Mouse (Mus musculus) yolk sac, embryonic 10.5 days (tissue): ENCODE data around the gene Ptcra.
"Not testable (repeated sequence)": the region's sequence is repeated elsewhere in the genome, so short reads cannot be mapped to it uniquely, and the experiment has no call there.

Experiments used
- DNase-seq: peaks from one replicate; pipeline ENCODE4 v3.0.0-alpha.2; 2017; ENCODE audit warnings: low spot score

Gene Ptcra

GRCm38 (mm10) chr17:46763544-46763943 is at the start of gene Ptcra:
Gene Ptcra, minus strand, starts transcription at chr17:46763712.
- DNase-seq, result no peak

GRCm38 (mm10) chr17:46812442-46812841 is 48.9 kb upstream of the Ptcra start:
- no peak for DNase-seq

- no peak for DNase-seq
Observed at GRCm38 (mm10) chr17:46810672-46811071, 47.2 kb upstream of the Ptcra start.

GRCm38 (mm10) chr17:46809131-46809830 is 45.8 kb upstream of the Ptcra start:
- DNase-seq, result no peak

- DNase-seq, result no peak
Observed at GRCm38 (mm10) chr17:46808376-46808775, 44.9 kb upstream of the Ptcra start.

GRCm38 (mm10) chr17:46801761-46802160 is 38.2 kb upstream of the Ptcra start:
- DNase-seq, result no peak

- no peak for DNase-seq
Observed at GRCm38 (mm10) chr17:46799680-46800079, 36.2 kb upstream of the Ptcra start.

- DNase-seq, result no peak
Observed at GRCm38 (mm10) chr17:46797386-46797785, 33.9 kb upstream of the Ptcra start.

- no peak for DNase-seq
Observed at GRCm38 (mm10) chr17:46796743-46797142, 33.2 kb upstream of the Ptcra start.

GRCm38 (mm10) chr17:46792963-46793362 is 29.5 kb upstream of the Ptcra start:
- no peak for DNase-seq

GRCm38 (mm10) chr17:46787974-46788373 is 24.5 kb upstream of the Ptcra start:
- DNase-seq, result not testable (repeated sequence)

- no peak for DNase-seq
Observed at GRCm38 (mm10) chr17:46786952-46787351, 23.4 kb upstream of the Ptcra start.

GRCm38 (mm10) chr17:46783222-46783565 is 19.7 kb upstream of the Ptcra start:
- DNase-seq, result no peak

GRCm38 (mm10) chr17:46782341-46783221 is 19.1 kb upstream of the Ptcra start, which contains the start of gene Rpl7l1:
Gene Rpl7l1, minus strand, starts transcription at chr17:46782672.
- peak; percentile 93 for DNase-seq

GRCm38 (mm10) chr17:46781876-46782275 is 18.4 kb upstream of the Ptcra start:
- no peak for DNase-seq

- DNase-seq, result no peak
Observed at GRCm38 (mm10) chr17:46776087-46776486, 12.6 kb upstream of the Ptcra start.

- no peak for DNase-seq
Observed at GRCm38 (mm10) chr17:46775070-46775469, 11.6 kb upstream of the Ptcra start.

GRCm38 (mm10) chr17:46774131-46774472 is 10.6 kb upstream of the Ptcra start:
- no peak for DNase-seq

GRCm38 (mm10) chr17:46773278-46774130 is 10.0 kb upstream of the Ptcra start:
- peak; percentile 56 for DNase-seq

- peak; percentile 92 for DNase-seq
Observed at GRCm38 (mm10) chr17:46772404-46773277, 9.1 kb upstream of the Ptcra start, which contains the start of gene 2310039H08Rik. Gene 2310039H08Rik, plus strand, starts transcription at chr17:46772635.

GRCm38 (mm10) chr17:46772038-46772403 is 8.5 kb upstream of the Ptcra start:
- DNase-seq, result no peak
